Mouse (Mus musculus) kidney, embryonic 16.5 days (tissue): ENCODE results near the gene Fxyd7. TPM values are rescaled to one million over a fixed set of nuclear protein-coding genes. Genes with fewer than 3 reads are reported as not detected.

Experiments
- ATAC-seq: fragments of 200-750 bp; cut with Nextera tagmentation; 2 replicates; pipeline ENCODE4 v1.8.0; 2017; ENCODE audit warnings: moderate TSS enrichment; ENCODE audit not compliant: low FRiP score, low TSS enrichment
- H3K27ac ChIP-seq: fragments of 300-500 bp; sonication (generic); 2 replicates; pipeline ENCODE4 v1.5.1; 2014; ENCODE audit warnings: low read length
- H3K27me3 ChIP-seq: fragments of 300-500 bp; sonication (generic); 2 replicates; pipeline ENCODE4 v1.6.1; 2014; ENCODE audit warnings: low read length, control low read depth, mixed read lengths; ENCODE audit not compliant: insufficient read depth
- H3K36me3 ChIP-seq: fragments of 300-500 bp; sonication (generic); 2 replicates; pipeline ENCODE4 v1.6.1; 2014; ENCODE audit warnings: low read length, control low read depth, mixed read lengths; ENCODE audit not compliant: insufficient read depth
- H3K4me1 ChIP-seq: fragments of 300-500 bp; sonication (generic); 2 replicates; pipeline ENCODE4 v1.6.1; 2014; ENCODE audit warnings: low read length, control low read depth, mixed read lengths; ENCODE audit not compliant: insufficient read depth
- H3K4me2 ChIP-seq: fragments of 300-500 bp; sonication (generic); replicated peaks from 2 replicates; pipeline ENCODE4 v1.6.1; 2014; ENCODE audit warnings: low read depth, low read length
- H3K4me3 ChIP-seq: fragments of 300-500 bp; sonication (generic); 2 replicates; pipeline ENCODE4 v1.5.1; 2014; ENCODE audit warnings: mild to moderate bottlenecking, low read length
- H3K9ac ChIP-seq: fragments of 300-500 bp; sonication (generic); replicated peaks from 2 replicates; pipeline ENCODE4 v1.6.1; 2014; ENCODE audit warnings: low read length
- H3K9me3 ChIP-seq: fragments of 300-500 bp; sonication (generic); 2 replicates; pipeline ENCODE4 v1.6.1; 2016; ENCODE audit warnings: low read length, control low read depth
- WGBS: fragments of 180-500 bp; shearing (Covaris S2); extraction: QIAGEN DNeasy Blood & Tissue Kit; methylation state at CpG from one replicate; pipeline ENCODE4 v1.1.7; 2014; 5-methylcytosine and 5-hydroxymethylcytosine counted together
- polyA plus RNA-seq: library from polyadenylated mRNA; unstranded; fragments of >200 nt; fragmentation: Nextera tagmentation; extraction: Ambion mirVana; gene quantifications from 2 replicates; pipeline ENCODE4 v1.2.1, GENCODE M21; 2015

The Fxyd7 gene
- polyA plus RNA-seq, 1 experiment from 2014 or later = 11.4 TPM

DNA sequence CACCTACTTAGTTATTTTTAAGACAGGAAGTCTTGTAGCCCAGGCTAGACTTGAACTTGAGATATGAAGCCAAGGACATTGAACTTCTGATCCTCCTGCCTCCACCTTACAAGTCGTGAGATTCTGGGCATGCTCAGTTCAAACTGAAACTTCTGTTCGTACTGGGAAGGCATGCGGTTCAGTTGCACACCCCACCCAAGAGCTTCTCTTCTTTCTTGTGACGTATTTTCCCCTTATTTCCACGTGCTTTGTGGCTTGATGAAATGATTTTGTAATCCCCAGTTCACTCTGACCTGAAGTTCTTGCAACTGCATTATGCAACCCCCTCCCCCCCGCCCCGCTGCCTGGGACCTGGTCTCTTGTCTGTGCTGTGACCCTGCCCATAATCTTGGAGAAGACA, 19.5 kb downstream of the Fxyd7 start:
- no peak for ATAC-seq
- Histone ChIP-seq H3K36me3 (no peaks in the 10 kb centered on the region), H3K27ac (no peak overlapping the region), H3K4me1 (no peaks in the 10 kb centered on the region), H3K4me3 (no peak overlapping the region), H3K27me3 (no peaks in the 10 kb centered on the region), H3K4me2 (no peak overlapping the region), H3K9ac (no peak overlapping the region), H3K9me3 (no peaks in the 10 kb centered on the region)
- 83% methylated on average over 7 of the region's 7 CpGs for WGBS

DNA sequence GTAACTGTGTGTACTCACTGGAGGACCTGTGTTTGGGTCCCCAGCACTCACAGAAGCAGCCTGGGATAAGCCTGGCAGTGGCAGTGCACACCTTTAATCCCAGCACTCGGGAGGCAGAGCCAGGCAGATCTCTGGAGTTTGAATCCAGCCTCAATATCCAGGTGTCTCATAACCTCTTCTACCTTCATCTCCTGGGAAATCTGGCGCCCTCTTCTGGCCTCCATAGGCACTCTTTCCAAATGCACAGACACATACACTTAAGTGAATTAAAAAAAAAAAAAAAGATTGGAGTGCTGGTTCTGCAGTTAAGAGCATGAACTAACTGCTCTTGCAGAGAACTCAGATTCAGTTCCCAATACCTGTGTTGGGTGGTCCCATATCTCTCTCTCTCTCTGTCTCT, 20.6 kb downstream of the Fxyd7 start:
- Histone ChIP-seq H3K27me3 (no peaks in the 10 kb centered on the region), H3K9ac (no peak overlapping the region), H3K4me3 (no peak overlapping the region), H3K4me1 (no peaks in the 10 kb centered on the region), H3K36me3 (no peaks in the 10 kb centered on the region), H3K27ac (no peak overlapping the region), H3K9me3 (no peaks in the 10 kb centered on the region), H3K4me2 (no peak overlapping the region)
- no peak for ATAC-seq
- 75% methylated on average over 2 of the region's 2 CpGs for WGBS

- Histone ChIP-seq H3K9ac (no peak overlapping the region), H3K27ac (no peak overlapping the region), H3K4me1 (no peaks in the 10 kb centered on the region), H3K9me3 (no peaks in the 10 kb centered on the region), H3K27me3 (no peaks in the 10 kb centered on the region), H3K4me2 (no peak overlapping the region), H3K4me3 (no peak overlapping the region), H3K36me3 (no peaks in the 10 kb centered on the region)
- ATAC-seq = no peak
- 67% methylated on average over 8 of the region's 8 CpGs for WGBS
These were observed 22.7 kb downstream of the Fxyd7 start for GRCm38 (mm10) chr7:31028609-31029008.

GRCm38 (mm10) chr7:31017104-31017901, 34.0 kb downstream of the Fxyd7 start:
- H3K9me3 ChIP-seq = no peaks in the 10 kb centered on the region
- H3K36me3 ChIP-seq = no peaks in the 10 kb centered on the region
- no peak overlapping the region for H3K9ac ChIP-seq
- ATAC-seq = peak; percentile 79
- H3K4me1 ChIP-seq = peaks cover 12% of the 10 kb centered on the region
- 29% methylated on average over 10 of the region's 10 CpGs for WGBS
- H3K4me2 ChIP-seq = 0 out of 2 replicates have a peak overlapping the region, but pooled peaks have one; percentile 10
- no peak overlapping the region for H3K4me3 ChIP-seq
- H3K27ac ChIP-seq = peak overlapping the region; percentile 39; the same call in 1 of the 2 replicates
- H3K27me3 ChIP-seq = no peaks in the 10 kb centered on the region

DNA sequence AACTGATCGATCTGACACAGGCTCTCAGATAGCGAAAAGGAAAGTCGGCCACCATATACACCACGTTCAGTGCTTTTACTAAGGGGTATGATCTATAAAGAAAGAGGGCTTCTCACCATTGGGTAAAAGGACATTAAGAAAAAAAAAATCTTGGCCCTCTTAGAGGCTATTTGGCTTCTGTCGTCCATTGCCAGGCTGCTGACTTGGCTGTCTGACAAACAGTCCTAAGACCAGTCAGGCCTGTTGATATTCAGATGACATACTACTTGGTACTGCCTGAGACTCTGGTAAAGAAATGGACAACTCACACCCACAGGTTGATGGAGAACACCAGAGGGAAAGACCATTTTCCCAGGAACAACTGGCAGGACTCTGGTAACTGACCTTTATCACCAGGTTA, 38.3 kb downstream of the Fxyd7 start:
- WGBS = 75% methylated on average over 5 of the region's 5 CpGs

GRCm38 (mm10) chr7:31008889-31009288, 42.4 kb downstream of the Fxyd7 start:
- Histone ChIP-seq H3K9ac (no peak overlapping the region), H3K27me3 (no peaks in the 10 kb centered on the region), H3K4me3 (no peak overlapping the region), H3K4me2 (no peak overlapping the region), H3K27ac (no peak overlapping the region), H3K9me3 (no peaks in the 10 kb centered on the region), H3K4me1 (peaks cover 5% of the 10 kb centered on the region; the same call in 1 of the 2 replicates), H3K36me3 (no peaks in the 10 kb centered on the region)
- WGBS = 8% methylated on average over 3 of the region's 3 CpGs
- ATAC-seq = peak; percentile 77

More for the DNA sequence above, 38.3 kb downstream of the Fxyd7 start:
- H3K4me2 ChIP-seq = no peak overlapping the region
- no peak overlapping the region for H3K27ac ChIP-seq
- no peak overlapping the region for H3K4me3 ChIP-seq
- H3K4me1 ChIP-seq = peaks cover 18% of the 10 kb centered on the region
- H3K9ac ChIP-seq = no peak overlapping the region
- ATAC-seq = no peak
- H3K36me3 ChIP-seq = no peaks in the 10 kb centered on the region
- H3K9me3 ChIP-seq = no peaks in the 10 kb centered on the region
- no peaks in the 10 kb centered on the region for H3K27me3 ChIP-seq

- H3K9me3 ChIP-seq = no peaks in the 10 kb centered on the region
- no peak overlapping the region for H3K4me3 ChIP-seq
- 0 out of 2 replicates have a peak, but pooled peaks have one; percentile 55 for ATAC-seq
- no peak overlapping the region for H3K4me2 ChIP-seq
- no peaks in the 10 kb centered on the region for H3K36me3 ChIP-seq
- no peak overlapping the region for H3K27ac ChIP-seq
- H3K4me1 ChIP-seq = peaks cover 5% of the 10 kb centered on the region; the same call in 1 of the 2 replicates
- H3K27me3 ChIP-seq = no peaks in the 10 kb centered on the region
- 71% methylated on average over 1 of the region's 1 CpGs for WGBS
- H3K9ac ChIP-seq = no peak overlapping the region
These were observed 43.1 kb downstream of the Fxyd7 start for GRCm38 (mm10) chr7:31008175-31008574.

DNA sequence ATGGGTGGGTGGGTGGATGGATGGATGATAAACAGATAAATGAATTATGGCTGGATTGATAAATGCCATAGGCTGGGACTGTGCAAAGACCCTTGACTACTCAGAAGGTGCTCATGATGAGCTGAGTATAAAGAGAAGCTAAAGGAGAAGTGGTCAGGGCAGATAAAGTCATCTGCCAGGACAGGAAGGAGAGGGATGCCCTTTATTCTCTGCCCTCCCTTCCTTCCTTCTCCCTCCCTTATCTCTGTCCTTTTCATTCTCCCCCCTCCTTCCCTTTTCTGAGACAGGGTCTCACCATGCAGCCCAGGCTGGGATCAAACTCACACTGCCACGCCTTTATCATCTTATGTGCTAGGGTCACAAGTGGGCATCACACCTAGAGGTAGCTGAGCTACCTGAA, 43.5 kb downstream of the Fxyd7 start:
- Histone ChIP-seq H3K27ac (no peak overlapping the region), H3K9ac (no peak overlapping the region), H3K27me3 (no peaks in the 10 kb centered on the region), H3K36me3 (no peaks in the 10 kb centered on the region), H3K4me2 (no peak overlapping the region), H3K9me3 (no peaks in the 10 kb centered on the region), H3K4me1 (peaks cover 5% of the 10 kb centered on the region; the same call in 1 of the 2 replicates), H3K4me3 (no peak overlapping the region)
- no peak for ATAC-seq
- WGBS = 95% methylated on average over 1 of the region's 1 CpGs

DNA sequence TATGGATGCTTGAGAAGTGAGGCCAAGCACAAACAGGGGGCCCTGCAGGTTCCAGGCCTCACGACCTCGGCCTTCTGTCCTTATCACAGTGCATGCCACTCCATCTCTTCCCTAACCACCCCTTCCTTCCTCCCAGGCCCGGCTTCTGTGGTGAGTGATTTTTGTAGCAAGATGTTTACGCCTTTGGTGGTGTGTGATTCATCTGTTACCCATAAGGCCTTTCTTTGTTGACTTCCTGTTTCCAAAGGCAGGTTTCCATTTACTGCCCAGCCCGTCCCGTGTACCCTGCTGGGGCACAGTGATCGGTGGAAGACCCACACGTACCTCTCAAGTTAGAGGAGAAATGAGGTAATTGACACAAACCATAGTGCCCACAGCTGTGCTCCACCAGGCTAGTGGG, 48.6 kb downstream of the Fxyd7 start:
- Histone ChIP-seq H3K9me3 (no peaks in the 10 kb centered on the region), H3K27ac (no peak overlapping the region), H3K4me3 (no peak overlapping the region), H3K4me1 (peaks cover 9% of the 10 kb centered on the region), H3K36me3 (no peaks in the 10 kb centered on the region), H3K4me2 (no peak overlapping the region), H3K27me3 (no peaks in the 10 kb centered on the region), H3K9ac (no peak overlapping the region)
- no peak for ATAC-seq
- 72% methylated on average over 8 of the region's 8 CpGs for WGBS

GRCm38 (mm10) chr7:31000505-31001020, 50.7 kb downstream of the Fxyd7 start:
- Histone ChIP-seq H3K4me1 (peaks cover 9% of the 10 kb centered on the region), H3K9me3 (peaks cover 6% of the 10 kb centered on the region), H3K27ac (no peak overlapping the region), H3K36me3 (no peaks in the 10 kb centered on the region), H3K4me2 (no peak overlapping the region; the same call in 1 of the 2 replicates), H3K4me3 (no peak overlapping the region), H3K27me3 (no peaks in the 10 kb centered on the region), H3K9ac (no peak overlapping the region)
- 28% methylated on average over 7 of the region's 7 CpGs for WGBS
- ATAC-seq = peak; percentile 73
